Mouse (Mus musculus): ENCODE measurements around the gene Rhoh. TPM values are rescaled to one million over a fixed set of nuclear protein-coding genes. Genes with fewer than 3 reads are reported as not detected.

The Rhoh gene
- 1.1 and 1.2 TPM in 2 replicates for polyA plus RNA-seq (2021; fragmentation: Nextera tagmentation)
- long read RNA-seq, experiment 1, transcript Rhoh-202 (3 exons, 2,265 nt): major isoform, 7 of 7 reads
- long read RNA-seq, experiment 1, partial matches to known transcripts: 0 of 7 reads
- long read RNA-seq, experiment 1, other reads (novel, unspliced or antisense): 0 of 7 reads
- long read RNA-seq, experiment 2, partial matches to known transcripts: 0 of 3 reads
- long read RNA-seq, experiment 2, other reads (novel, unspliced or antisense): 0 of 3 reads

GRCm38 (mm10) chr5:65861154-65861944, at the start of gene Rhoh:
TSS of gene Rhoh (plus strand) at chr5:65861213.

GRCm38 (mm10) chr5:65934783-65935182, 73.8 kb downstream of the Rhoh start, which contains the start of gene Chrna9:
TSS of gene Chrna9 (plus strand) at chr5:65934921.

Other genes starting within 250 kb of the Rhoh start
- gene Pds5a, start 162.9 kb upstream of the Rhoh start, polyA plus RNA-seq (2021; fragmentation: Nextera tagmentation): 6.7 and 6.8 TPM in 2 replicates
- 1.1 and 1.2 TPM in 2 replicates for gene N4bp2, start 97.7 kb upstream of the Rhoh start, polyA plus RNA-seq (2021; fragmentation: Nextera tagmentation)
- 0.20 TPM in 1 of 2 replicates, not detected in the other for gene Chrna9, start 73.7 kb downstream of the Rhoh start, polyA plus RNA-seq (2021; fragmentation: Nextera tagmentation)
- not detected in 2 replicates for gene 9130230L23Rik, start 143.1 kb downstream of the Rhoh start, polyA plus RNA-seq (2021; fragmentation: Nextera tagmentation)